Mouse (Mus musculus): ENCODE measurements around the gene Snx29.

Snx29 gene

DNA sequence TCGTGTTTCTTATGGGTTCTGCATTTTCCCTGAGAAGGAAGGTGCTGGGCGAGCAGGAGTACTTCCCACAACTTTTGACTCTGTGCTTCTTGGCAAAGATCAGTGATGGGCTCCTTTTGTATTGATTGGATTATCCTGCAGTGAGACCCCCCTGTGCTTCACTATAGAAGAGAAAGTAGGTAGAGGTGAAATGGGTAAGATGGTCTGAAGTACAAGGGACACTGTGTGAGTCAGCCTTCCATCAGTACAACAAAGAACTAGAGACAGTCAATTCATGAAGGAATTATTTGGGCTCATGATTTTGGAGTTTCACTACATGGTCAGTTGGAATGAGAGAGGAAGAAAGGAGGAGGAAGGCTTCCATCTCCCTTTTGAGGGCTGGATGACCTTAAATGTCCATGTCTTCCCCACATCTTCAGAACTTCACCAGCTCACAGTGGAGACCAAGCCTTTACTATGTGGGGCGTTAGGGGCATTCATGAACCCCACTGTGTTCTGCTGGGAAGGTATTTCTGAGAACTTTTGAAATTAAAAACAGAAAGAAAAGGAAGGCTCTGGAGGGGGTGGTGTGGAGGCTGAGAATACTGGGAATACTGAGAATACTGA is 363.1 kb downstream of the Snx29 start:
- no peak for DNase-seq (ENCODE audit: low spot score in 2 of 2)

DNA sequence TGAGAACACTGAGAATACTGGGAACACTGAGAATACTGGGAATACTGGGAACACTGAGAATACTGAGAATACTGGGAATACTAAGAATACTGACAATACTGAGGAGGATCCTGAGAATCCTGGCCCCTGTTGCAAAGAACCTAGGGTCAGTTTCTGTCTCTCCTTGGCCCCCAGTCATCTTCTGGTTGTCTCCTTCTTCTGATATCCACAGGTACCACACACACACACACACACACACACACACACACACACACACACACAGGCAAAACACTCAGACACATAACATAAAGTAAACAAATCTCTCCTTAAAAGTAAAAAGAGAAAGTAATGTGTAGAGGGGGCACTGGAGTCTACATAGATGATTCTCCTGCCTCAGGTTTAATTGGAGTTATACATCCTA is 365.1 kb downstream of the Snx29 start:
- no peak for DNase-seq (ENCODE audit: low spot score in 2 of 2)

DNA sequence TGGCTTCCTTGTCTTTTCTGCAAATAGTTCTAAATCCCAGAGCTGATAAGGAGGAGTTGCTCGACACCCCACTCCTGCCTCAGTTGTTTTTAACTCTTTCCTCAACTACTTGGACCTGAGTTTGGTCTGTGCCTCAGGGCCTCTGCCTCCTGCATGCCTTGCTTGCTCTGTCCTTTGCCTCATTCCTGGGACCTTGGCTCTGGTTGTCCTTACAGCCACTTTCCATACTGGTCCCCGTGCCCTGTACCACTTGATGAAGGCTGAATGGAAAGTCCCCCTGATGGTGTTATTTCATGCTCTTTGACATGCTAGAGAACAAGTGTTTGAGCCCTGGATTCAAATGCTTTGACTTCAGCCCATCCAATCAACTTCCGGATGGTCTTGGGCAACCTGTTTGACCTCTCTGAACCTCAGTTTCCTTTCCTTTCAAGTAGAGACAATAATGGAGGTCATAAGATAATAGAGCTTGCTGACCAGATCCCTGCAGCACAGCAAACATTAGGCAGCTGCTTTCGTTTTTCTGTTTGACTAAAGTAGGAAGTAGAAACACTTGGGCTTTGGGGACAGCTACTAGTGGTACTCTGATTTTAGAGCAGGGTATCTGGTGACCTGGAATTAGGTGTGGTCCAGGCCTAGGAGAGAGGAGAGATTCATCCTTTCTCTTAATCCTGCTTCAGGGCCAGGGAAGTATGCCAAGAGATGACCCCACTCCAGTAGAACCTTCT is 365.7 kb downstream of the Snx29 start:
- no peak for DNase-seq (ENCODE audit: low spot score in 2 of 2)

DNA sequence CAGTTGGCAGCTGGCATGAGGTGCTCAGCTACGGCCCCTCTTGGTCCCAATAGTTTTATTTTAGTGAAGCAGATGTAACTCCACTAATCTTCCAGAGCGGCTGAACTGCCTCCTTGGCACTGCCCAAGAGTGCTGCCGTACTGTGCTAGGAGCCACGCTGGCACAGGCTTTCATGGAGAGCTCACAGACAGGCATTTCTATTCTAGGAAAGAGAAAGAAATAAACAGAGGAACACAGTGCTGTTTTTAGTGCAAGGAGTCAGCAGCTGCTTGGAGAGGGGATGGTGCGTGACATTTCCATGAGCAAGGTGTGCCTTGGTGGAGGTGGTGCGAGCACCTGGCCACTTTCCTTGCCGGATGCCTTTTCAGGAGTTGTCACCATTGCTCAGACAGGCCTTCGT is 367.4 kb downstream of the Snx29 start:
- DNase-seq (ENCODE audit: low spot score in 2 of 2) = peak; percentile 27 to 54

DNA sequence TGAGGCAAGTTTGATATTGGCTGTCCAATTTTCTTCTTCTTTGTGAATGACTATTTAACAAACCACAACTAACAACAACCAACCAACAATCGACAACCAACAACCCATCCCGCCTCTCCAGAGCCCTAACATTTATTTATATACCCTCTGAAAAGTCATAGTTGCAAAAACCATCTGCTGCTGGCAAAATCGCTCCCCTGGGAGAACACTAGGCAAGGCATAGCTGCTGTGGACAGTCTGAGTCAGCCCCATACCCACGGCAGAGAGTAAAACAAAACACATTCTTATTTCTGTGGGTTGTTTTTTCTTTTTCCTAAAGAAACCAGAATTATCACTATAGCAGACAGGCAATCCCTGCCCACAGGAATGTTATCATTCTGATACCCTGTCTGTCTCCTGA is 368.0 kb downstream of the Snx29 start:
- DNase-seq (ENCODE audit: low spot score in 2 of 2) = no peak

DNA sequence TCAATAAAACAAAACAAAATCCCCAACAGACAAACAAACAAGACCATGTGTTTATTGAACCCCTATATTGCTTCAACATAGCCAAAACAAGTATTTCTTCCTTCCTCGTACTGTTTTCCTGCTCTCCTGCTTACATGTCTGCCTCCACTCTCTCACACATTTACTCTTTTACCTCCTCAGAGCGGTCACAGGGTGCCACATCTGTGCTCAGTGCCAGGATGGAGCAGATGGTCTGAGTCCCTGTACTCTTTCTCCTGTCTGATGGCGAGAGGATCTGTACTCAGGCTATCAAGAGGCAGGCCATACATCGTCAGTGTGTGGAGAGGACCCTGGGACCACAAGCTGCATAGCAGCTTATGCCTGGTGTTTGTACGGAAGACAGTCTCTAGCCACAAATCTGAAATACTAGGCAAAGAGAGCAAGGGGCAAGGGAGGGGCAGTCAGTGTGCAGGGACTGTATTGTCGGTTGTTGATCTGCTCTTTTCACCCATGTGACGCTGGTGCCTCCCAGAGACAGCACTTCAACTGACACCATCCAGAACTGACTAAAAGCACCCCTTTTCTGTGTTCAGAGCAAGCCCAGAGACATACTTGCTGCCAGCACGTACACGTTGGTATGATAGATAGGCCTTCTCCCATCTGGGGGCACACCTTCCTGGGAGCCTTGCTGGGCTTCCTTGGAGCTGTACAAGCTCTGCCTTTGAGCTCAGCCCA is 368.9 kb downstream of the Snx29 start:
- DNase-seq (ENCODE audit: low spot score in 2 of 2) = peak in 1 of 2 experiments; percentile 27

DNA sequence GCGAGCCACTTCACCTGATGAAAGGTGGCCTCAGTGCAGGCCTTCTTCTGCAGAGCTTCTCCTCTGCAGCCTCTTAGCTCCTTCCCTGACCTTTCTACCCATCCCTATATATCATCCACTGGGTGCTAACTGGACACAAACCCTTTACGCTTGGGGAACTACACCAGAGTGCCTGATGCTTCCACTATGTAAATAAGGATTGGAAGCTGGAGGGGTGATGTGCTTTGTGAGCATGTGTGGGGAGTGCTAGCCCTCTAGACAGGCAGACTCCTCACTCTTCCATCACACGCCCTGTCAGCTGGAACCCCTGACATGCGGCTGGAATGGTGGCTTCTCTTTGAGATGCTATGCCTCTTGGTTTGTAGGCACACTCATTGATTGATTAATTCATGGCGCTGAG is 370.0 kb downstream of the Snx29 start:
- DNase-seq (ENCODE audit: low spot score in 2 of 2) = no peak

DNA sequence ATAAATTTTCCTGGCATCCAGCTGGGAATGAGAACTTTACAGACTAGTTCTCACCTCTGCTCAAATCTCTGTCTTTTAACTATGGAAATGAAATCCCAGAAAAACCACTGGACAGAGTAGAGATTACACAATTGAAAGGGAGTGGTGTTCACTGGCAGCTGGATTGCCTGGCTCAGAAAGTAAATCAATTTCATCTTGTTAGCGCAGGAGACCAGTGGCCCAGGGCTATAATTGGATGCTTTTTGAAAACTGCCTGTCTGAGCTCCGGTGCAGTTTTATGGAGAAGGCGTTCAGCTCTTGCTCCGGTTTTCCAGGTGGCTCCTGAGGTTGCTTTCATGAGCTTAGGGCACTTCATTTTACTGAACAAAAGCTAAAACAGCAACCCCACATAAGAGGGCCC is 371.7 kb downstream of the Snx29 start:
- DNase-seq (ENCODE audit: low spot score in 2 of 2) = no peak

DNA sequence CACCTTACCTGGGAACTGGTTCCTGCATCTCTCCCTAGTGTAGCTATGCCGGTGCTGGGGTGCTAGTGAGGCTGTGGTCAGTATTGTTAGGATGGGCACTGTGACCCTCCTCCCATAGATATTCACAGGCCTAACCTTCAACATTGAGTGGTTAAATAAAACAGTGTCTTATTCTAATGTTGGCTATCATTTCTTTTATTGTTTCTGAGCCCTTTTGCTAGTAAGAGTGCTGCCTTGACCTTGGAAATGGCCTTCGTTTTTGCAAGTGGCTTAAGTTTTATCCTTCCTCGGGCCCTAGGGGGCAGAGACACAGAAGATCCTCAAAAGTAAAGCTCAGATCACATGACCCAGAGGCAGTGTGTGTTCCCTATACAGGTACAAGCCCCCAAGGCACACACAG is 374.1 kb downstream of the Snx29 start:
- DNase-seq (ENCODE audit: low spot score in 2 of 2) = no peak

DNA sequence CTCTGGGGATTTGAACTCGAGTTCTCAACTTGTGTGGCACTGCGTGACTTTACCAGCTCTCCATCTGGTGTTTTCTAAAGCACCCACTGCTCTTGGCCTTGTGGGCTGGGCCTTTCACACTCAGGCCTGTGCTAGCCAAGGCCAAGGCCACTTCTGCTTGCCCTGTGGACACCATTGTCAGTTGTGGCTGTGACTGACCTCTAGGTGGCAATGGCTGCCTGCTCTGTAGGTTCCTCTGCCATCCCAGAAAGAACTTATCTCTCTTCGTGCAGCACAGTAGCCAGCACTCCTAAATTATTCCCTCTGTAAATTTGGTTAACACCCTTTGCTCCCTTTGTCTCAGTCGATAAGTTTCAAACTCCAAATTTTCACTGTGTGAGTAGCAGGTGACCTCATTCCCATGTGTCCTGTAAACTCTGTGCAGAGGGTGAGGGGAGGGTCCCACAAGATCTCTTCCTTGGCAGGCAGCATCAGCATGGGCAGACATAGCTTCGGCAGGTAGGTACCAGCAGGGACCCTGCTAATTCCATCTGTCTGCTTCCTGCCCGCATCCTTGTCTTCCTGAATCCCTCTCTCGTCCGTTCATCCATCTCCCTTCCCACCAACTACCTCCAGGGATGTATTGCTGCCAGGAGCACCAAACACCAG is 375.1 kb downstream of the Snx29 start:
- DNase-seq (ENCODE audit: low spot score in 2 of 2) = peak; percentile 44 to 52

DNA sequence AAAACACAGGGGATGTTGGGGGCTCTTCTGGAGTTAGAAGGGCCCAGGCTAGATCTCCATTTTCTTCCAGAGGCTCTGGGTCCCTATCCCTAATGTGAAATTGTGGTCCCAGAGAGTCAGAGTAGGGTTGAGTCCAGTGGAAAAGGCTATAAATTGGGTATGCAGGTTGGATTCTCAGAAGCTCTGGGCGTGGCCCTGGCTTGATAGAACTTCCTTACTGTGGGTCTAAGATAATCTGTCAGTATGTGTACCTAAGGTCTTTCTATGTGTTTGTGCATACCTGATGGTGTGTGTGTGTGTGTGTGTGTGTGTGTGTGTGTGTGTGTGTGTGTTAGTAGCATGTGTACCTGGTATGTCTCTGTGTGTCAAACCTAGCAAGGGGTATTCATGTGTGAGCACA is 378.9 kb downstream of the Snx29 start:
- DNase-seq (ENCODE audit: low spot score in 2 of 2) = no peak

DNA sequence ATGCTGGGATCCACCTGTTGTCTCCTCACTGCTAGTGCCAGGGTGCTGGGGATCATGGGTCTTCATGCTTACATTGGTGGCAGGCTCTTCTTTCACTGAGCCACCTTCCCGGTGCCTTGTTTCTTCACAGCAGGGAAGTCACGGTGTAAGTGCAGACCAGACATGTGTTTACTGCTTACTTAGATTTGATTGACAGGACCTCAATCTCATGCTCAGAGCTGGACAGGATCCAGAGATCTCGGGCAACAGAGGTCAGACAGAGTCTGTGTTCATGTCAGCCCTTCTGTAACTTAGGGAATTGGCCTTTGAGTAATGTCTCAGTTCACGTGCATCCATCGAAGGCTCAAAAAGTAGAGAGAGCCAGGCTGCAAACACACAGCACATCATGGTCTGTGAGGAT is 381.4 kb downstream of the Snx29 start:
- DNase-seq (ENCODE audit: low spot score in 2 of 2) = no peak

DNA sequence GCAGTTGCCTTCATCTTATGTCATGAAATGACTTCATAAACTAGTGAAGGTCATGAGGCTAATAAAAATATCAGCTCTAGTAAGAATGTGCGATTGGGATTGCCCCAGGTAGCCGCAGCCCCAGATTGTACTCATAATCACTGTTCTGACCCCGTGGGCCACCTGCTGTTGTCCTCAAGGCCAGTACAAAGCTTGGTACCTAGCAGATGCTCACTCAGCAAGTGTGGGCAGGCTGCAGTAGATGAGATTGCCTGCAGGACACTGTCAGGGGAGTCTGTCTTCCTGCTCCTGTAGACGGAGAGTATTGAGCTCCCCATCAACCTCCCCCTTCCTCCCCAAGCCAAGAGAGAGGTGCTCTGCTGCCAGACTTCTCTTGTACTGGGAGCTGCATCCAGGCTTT is 382.7 kb downstream of the Snx29 start:
- DNase-seq (ENCODE audit: low spot score in 2 of 2) = no peak

DNA sequence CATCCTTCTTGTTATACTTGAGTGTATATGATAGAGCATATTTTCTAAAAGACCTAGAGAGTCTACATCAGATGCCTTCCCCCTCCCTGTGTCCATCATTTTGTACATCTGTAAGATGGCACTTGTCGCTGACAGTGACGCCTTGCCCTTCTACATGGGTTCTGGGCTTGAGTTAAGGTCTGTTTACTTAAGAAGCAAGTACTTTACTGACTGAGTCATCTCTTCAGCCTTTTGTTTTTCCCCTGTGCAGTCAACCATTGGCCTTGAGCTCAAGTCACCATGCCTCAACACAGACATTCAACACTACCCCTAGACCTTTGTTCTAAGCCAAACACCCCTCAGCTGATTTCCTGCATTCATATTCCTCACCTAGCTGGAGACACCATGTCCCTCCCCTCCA is 385.4 kb downstream of the Snx29 start:
- DNase-seq (ENCODE audit: low spot score in 2 of 2) = no peak

DNA sequence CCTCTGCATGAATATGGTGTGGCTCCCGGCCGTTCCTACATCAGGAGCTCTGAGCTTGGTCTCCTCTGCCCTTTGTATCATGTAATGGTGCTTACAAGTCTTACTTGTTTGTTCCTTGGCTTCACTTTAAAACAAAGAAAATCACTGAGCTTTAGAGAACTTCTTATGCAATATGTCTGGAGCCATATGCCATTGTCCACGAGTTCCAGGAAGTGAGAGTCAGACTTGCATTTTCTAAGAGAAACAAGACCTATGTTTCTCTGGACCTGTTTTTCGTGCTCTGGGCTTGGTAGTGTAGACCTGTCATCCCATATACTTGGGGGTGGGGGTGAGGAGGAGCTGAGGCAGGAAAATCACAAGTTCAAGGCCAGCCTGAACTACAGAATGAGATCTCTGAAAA is 386.7 kb downstream of the Snx29 start:
- DNase-seq (ENCODE audit: low spot score in 2 of 2) = no peak

DNA sequence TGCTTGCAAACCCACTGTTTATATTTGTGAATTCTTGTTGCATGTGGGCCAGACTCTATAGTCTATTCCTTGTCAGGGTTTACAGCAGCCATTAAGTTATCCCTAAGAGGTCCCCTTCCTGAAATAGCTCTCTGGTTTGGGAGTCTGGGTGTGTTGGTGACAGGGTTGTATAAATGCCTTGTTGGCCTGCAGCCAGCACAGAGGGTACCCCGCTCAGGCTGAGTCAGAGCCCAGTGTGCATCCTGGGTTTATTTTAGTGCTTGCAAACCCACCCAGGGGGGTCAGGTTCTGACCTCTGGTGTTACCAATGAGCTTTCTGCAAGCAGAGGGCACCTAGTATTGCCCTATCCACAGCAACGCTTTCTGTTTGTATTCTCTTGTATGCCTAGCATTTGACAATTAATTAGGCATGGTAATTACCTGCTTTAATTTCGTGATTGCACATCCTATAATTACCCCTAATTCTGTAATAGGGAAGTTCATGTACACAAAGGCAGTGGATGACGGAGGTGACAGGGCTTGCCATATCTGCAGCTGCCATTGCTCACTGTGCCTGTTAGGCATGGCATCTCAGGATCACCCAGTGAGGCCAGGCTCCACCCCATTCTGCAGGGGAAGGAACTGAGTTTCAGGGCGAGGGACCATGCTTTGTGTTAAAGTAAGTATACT is 387.4 kb downstream of the Snx29 start:
- DNase-seq (ENCODE audit: low spot score in 2 of 2) = no peak

DNA sequence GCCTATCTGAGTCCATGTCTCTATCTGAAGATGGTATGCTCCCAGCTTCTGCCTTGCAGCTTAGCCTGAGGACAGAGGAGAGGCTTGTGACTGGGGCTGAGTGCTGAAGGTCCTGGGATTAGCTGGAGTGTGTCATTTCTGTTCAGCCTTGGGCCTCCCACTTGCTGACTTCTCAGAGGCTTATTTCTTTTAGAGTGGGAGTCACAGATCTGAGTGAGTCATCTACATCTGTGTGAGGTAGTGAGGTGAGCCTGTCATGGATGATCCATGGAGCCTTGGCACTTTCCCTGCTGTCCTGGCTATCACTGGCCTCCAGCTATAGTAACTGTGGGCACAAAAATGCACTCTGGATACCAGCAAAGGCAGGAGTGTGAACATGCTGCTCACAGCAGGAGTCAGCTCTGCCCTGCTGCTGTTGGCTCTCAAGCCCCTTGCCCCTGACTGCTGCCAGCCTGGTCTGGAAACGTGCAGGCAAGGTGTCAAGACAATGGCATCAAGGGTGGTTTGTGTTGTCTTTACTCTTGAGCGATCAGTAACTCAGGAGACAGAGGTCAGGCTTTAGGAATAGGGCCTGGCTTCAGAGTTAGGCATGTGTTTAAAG is 390.7 kb downstream of the Snx29 start:
- DNase-seq (ENCODE audit: low spot score in 2 of 2) = peak; percentile 36 to 51

DNA sequence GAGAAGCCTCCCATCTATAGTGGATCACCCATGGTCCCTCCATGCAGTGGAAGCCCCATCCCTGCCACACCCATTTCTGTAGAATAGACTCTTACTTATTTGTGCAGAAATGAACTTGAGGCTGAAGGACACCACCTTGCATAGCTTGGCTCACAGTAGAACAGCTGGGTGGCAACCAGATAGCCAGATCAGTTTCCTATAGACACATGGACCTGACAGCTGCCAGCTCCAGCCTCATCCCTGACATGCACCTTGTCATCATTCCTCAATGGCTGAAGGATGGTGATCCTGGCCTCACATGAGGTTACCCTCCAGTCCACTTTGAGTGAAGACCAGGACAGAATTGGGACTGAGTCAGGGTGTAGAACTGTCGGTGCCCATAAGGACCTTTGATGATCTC is 394.2 kb downstream of the Snx29 start:
- DNase-seq (ENCODE audit: low spot score in 2 of 2) = no peak

DNA sequence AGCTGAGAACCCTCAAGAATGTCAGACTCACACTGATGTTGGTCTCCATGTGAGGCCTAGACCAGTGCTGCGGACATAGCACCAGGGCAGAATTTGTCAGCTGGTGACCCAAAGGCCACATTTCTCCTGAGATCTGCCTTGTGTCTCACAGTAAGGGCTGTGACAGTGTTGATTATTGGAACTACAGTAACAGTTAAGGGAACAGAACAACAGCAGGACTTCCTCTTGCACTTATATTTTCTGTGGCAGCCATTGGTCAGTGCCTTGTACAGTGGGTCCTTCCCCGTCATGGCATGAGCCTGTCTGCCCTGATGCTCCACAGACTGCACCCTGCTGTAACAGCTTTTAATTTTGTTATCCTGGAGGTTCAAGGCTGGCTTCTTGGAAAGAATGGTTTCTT is 403.2 kb downstream of the Snx29 start:
- DNase-seq (ENCODE audit: low spot score in 2 of 2) = no peak

DNA sequence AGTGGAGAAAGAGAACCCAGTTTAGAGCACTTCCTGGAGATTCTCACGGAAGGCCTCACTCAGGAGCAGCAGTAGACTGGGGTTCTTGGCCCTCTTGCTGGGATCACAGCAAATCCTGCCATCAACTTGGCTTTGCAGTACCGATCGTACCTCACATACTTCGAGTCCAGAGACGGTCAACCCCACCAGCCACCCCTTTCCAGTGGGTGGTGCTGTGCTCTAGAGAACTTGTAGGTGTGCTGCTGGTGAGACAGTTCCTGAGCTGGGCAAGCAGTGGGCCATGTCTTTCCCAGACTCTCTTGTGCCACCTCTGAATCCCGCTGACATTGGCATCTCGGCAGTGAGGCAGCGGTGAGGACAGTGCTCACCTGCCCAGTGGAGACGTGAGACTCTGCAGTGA is 404.6 kb downstream of the Snx29 start:
- DNase-seq (ENCODE audit: low spot score in 2 of 2) = no peak

DNA sequence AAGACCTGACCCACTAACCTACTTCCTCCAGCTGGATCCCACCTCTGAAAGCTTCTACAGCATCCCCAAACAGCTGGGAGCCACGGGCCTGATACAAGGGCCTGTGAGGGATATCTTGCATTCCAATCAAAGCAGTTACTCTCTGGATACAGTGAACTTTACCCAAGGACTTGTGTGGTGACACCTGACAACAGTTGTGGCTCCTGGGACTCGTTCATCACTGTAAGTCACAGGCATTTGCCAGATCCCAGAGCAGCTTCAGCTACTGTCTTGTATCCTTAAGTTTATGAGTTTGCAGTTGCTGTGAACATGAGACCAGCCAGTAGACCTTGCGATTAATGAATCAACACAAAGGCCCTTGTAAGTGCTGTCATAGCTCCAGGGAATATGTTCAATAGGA is 405.4 kb downstream of the Snx29 start:
- DNase-seq (ENCODE audit: low spot score in 2 of 2) = no peak

DNA sequence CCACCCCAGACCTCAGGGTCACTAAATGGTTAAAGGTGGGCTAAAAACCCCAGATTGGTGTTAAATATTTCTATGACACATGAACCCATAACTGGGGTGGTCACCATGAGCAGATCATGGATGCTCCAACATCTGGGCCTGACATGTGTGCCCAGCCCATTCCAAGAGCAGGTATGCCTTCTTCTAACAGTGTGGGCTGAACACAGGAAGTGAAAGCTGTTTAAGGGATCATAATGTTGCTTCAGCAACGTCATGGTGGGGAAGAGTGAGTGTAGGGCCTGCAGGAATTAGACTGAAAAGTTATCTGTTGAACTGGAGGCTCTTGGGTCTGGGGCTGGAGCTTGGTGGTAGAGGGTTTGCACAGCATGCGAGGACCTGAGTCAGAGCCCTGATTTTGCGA is 405.9 kb downstream of the Snx29 start:
- no peak for DNase-seq (ENCODE audit: low spot score in 2 of 2)
